Mouse (Mus musculus): ENCODE results near the gene Fancc. TPM values are rescaled to one million over a fixed set of nuclear protein-coding genes. Genes with fewer than 3 reads are reported as not detected.

Gene Fancc
- polyA plus RNA-seq, 1 experiment from 2014 or later, result 17.8 TPM

DNA sequence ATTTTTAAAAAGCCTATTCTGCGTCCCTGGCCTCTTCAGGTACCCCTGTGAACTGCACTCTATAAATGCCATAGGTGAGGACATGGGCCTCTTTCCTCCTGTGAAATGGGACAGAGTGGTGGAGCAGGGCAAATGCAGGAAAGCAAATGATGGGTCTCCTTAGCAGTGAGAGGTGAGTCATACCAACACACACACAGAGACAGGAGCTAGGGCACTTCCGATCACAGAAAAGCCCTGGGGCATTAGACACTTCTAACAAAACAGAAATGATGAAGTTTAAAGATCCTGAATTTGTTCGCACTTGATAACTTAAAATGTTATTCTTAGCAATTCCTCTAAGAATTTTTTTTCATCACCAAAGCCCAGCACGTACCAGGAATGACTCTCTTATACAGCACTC, 157.1 kb downstream of the Fancc start:
- no peak for ATAC-seq (ENCODE audit: insufficient read depth, low FRiP score, low read depth)
- 76% methylated on average over 4 of the region's 4 CpGs for WGBS
- H3K4me2 ChIP-seq, result no peak overlapping the region

DNA sequence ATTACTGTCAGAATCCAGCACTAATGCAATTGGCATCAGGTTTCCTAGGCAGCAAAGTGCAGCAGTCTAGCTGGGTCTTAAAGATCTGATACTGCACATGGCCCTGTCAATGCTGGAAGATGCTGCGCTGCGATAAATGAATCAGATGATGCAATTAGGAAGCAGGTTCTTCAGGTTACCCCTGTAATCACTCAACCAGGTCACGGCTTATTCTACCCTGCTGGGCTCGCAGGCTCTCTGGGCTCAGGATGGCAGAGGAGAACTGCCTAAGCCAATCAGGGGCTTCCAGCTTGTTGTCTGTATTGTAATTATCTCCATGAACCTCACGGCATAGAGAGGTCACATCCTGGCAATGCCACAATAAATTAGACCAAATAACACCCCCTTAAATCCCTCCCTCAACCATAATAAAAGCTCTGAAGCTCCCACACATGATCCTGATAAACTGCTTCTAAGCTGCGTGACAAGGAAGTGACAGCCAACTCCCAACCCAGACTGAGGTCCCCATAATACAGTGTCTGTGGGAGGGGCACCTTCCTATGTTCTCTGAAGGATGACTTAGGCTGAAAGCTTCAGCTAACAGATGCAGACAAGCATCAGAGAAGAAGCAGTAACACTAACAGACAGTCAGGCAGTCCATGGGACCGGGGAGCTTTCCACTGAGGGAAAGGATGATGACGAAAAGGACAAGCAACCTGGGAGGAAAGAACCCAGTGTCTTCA, 159.7 kb downstream of the Fancc start:
- Histone ChIP-seq H3K4me3 (replicated peaks) (no peak overlapping the region), H3K4me1 (0 out of 2 replicates have a peak, but pooled peaks cover 6% of the 10 kb centered on the region), H3K9me3 (no peaks in the 10 kb centered on the region), H3K27ac (no peak overlapping the region; the same call in 1 of the 2 replicates), H3K27me3 (replicated peaks) (no peaks in the 10 kb centered on the region), H3K36me3 (no peaks in the 10 kb centered on the region), H3K9ac (no peak overlapping the region), H3K4me2 (no peak overlapping the region)
- no peak for ATAC-seq (ENCODE audit: insufficient read depth, low FRiP score, low read depth)
- 64% methylated on average over 8 of the region's 8 CpGs for WGBS

More for the DNA sequence above, 157.1 kb downstream of the Fancc start:
- no peak overlapping the region for H3K4me3 ChIP-seq (replicated peaks)
- H3K9me3 ChIP-seq, result no peaks in the 10 kb centered on the region
- no peak overlapping the region for H3K27ac ChIP-seq
- H3K9ac ChIP-seq, result no peak overlapping the region
- no peaks in the 10 kb centered on the region for H3K27me3 ChIP-seq (replicated peaks)
- no peaks in the 10 kb centered on the region for H3K36me3 ChIP-seq
- H3K4me1 ChIP-seq, result 0 out of 2 replicates have a peak, but pooled peaks cover 6% of the 10 kb centered on the region

DNA sequence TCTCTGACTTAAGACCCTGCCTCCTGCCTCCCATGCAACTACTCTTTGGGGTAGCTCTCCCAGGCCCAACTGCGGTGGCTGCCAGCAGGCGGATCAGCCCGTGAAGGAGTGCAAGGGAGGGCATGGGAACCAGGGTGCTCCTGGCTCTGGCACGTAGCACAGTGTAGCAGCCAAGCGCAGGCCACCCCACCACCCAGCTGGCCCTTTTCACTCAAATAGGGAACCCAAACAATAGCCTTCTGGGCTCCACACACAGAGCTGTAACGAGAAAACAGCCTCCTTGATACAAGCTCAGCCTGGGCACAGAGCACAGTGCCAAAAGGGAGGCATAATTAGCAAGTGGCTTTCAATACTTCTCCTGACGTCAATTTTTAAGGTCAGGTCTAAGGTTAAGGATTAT, 160.7 kb downstream of the Fancc start:
- no peak overlapping the region for H3K4me2 ChIP-seq
- 0 out of 2 replicates have a peak, but pooled peaks have one; percentile 19 for ATAC-seq (ENCODE audit: insufficient read depth, low FRiP score, low read depth)

DNA sequence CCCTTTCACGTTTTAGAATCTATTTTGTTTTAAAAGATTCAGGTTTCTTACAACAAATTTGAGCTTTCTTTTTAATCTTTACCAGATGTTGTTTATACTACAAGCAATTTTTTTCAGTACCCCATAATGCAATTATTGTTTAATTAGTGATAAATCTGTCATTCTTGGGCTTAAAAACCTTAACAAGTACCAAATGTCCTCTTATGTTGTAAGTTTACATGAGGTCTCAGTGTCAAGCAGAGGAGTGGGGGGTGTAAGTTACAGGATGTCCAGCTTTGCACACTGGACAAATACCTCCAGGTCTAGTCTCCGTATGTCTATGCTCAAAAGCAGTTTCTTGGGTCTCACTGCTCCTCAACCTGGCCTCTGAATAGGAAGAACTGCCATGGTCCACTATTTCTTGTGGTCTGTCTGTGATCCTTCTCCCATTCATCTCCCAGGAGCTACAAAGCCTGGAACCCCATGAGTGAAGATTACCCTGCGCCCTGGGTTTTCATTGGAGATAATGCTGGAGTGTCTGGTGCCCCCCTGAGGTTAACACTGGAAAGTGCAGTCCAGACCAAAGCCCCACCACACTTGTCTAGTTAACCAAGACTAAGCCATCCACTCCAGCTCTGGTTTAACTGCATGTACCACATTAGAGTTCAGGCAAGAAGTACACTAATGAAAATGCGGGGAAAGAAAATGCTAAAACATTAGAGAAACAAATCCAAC, 161.5 kb downstream of the Fancc start:
- Histone ChIP-seq H3K4me2 (no peak overlapping the region), H3K9ac (no peak overlapping the region), H3K4me3 (replicated peaks) (no peak overlapping the region), H3K9me3 (no peaks in the 10 kb centered on the region), H3K4me1 (peaks cover 8% of the 10 kb centered on the region; the same call in 1 of the 2 replicates), H3K36me3 (no peaks in the 10 kb centered on the region), H3K27ac (peak overlapping the region; percentile 54), H3K27me3 (replicated peaks) (no peaks in the 10 kb centered on the region)
- WGBS, result 58% methylated on average over 4 of the region's 4 CpGs
- ATAC-seq (ENCODE audit: insufficient read depth, low FRiP score, low read depth), result no peak

More for the DNA sequence above, 160.7 kb downstream of the Fancc start:
- 63% methylated on average over 7 of the region's 7 CpGs for WGBS
- Histone ChIP-seq H3K36me3 (no peaks in the 10 kb centered on the region), H3K4me3 (replicated peaks) (no peak overlapping the region), H3K9ac (no peak overlapping the region), H3K27ac (peak overlapping the region; percentile 51), H3K27me3 (replicated peaks) (no peaks in the 10 kb centered on the region), H3K4me1 (0 out of 2 replicates have a peak, but pooled peaks cover 6% of the 10 kb centered on the region), H3K9me3 (no peaks in the 10 kb centered on the region)

DNA sequence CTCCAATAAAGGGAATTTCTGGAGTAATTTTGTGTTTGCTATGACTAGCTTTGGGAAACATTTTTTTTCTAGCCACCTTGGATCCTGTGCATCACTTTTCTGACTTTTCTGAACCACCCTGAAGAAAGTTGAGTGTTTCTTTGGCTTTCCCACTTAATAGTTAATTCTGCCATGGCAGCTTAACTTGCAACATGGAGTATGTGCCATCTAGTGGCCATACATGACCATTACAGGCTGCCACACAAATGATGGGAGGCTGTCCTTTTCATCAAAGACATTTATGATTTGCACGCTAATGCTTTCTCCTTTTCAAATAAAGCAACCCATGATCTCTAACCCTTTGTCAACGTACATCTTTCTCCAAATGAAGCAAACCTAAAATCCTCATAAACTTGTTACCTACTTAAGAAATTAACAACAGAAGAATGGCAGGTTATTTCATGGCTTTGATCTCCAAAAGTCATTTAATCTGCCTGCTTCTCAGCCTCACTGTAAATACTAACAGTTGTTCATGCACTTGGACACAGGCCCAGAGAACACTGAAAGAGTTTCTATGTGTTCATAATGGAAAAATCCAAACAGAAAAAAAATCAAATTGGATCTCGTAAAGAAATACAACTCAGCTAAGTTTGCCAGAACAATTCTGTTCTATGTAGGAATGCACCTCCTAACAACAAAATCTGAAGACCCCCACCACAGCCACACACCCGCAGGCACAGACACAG, 164.3 kb downstream of the Fancc start:
- H3K4me1 ChIP-seq, result peaks cover 8% of the 10 kb centered on the region; the same call in 1 of the 2 replicates
- 46% methylated on average over 4 of the region's 4 CpGs for WGBS
- H3K4me3 ChIP-seq (replicated peaks), result no peak overlapping the region
- H3K9me3 ChIP-seq, result no peaks in the 10 kb centered on the region
- H3K4me2 ChIP-seq, result no peak overlapping the region
- no peak overlapping the region for H3K27ac ChIP-seq
- ATAC-seq (ENCODE audit: insufficient read depth, low FRiP score, low read depth), result no peak
- no peak overlapping the region for H3K9ac ChIP-seq
- H3K36me3 ChIP-seq, result no peaks in the 10 kb centered on the region
- H3K27me3 ChIP-seq (replicated peaks), result no peaks in the 10 kb centered on the region

DNA sequence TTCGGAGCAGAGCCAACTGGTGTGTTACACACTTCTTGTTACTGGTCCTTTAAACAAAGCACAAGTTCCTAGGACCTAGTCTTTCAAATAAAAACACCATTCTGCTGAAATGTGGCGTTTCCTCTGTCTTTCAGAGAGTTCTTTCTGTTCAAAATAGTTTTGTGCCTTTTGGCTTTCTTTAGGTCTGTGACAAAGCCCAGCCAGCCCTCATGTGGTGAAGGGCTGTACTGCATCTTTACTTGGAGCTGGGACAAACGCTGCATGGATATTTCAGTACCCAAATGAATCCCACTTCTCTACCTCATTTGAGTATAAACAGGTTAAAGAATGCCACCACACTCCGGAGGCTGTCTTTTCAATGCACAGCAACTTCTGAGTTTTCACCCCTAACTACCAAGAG, 165.7 kb downstream of the Fancc start:
- H3K27me3 ChIP-seq (replicated peaks), result no peaks in the 10 kb centered on the region
- peaks cover 2% of the 10 kb centered on the region; the same call in 1 of the 2 replicates for H3K4me1 ChIP-seq
- WGBS, result 40% methylated on average over 4 of the region's 4 CpGs
- 0 out of 2 replicates have a peak overlapping the region, but pooled peaks have one; percentile 42 for H3K27ac ChIP-seq
- no peak overlapping the region for H3K4me2 ChIP-seq
- H3K9ac ChIP-seq, result no peak overlapping the region
- no peak; the same call in 1 of the 2 replicates for ATAC-seq (ENCODE audit: insufficient read depth, low FRiP score, low read depth)
- no peaks in the 10 kb centered on the region for H3K36me3 ChIP-seq
- no peaks in the 10 kb centered on the region for H3K9me3 ChIP-seq
- no peak overlapping the region for H3K4me3 ChIP-seq (replicated peaks)

DNA sequence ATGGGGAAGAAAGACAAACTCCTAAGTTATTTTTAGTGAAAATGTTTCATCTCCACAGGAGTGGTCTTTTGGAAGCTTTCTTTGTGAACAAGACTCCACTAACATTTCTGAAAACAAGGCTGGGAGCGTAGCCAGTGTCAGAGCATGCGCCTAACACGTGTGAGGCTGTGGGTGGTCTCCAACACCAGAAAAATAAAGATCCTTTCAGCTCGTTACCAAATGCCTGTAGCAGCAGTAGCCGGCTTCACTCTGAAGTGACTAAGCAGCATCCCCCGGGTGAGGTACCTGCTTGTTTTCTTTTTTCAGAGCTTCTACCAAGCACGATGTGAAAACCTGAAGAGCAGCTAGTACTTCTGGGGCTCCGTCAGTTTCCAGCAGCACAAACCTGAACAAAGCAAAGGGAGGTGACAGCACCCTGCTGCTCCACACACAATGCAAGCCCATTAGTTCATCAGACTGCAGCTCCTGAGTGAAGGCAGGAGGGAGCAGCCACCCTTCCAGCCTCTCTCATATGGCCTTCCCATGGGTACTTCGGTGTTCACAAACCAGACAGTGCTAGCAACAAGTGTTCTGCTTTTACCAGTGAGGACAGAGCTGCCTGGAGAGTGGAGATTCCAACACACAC, 166.7 kb downstream of the Fancc start:
- Histone ChIP-seq H3K4me1 (peaks cover 2% of the 10 kb centered on the region; the same call in 1 of the 2 replicates), H3K9ac (no peak overlapping the region), H3K9me3 (no peaks in the 10 kb centered on the region), H3K27ac (peak overlapping the region; percentile 44; the same call in 1 of the 2 replicates), H3K36me3 (no peaks in the 10 kb centered on the region), H3K4me3 (replicated peaks) (no peak overlapping the region), H3K27me3 (replicated peaks) (no peaks in the 10 kb centered on the region), H3K4me2 (no peak overlapping the region)
- WGBS, result 38% methylated on average over 9 of the region's 9 CpGs
- ATAC-seq (ENCODE audit: insufficient read depth, low FRiP score, low read depth), result no peak

DNA sequence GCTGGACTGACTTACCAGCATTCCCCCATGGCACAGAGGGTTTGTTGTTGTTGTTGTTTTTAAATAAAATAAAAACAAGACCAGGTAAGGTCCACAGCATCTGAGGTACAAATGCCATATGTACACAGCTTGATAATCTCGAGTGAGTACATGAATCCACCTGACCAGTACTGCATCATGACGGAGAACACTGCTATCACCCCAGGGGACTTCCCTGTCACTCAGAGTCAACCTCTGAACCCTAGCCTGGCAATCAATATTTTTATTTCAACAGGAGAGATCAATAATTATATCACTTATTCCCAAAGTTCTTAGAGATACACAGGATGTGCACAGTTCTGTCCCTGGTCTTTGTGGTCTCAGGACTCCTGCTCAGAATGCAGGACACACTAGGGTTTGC, 171.1 kb downstream of the Fancc start:
- Histone ChIP-seq H3K36me3 (no peaks in the 10 kb centered on the region), H3K4me1 (peaks cover 12% of the 10 kb centered on the region; the same call in 1 of the 2 replicates), H3K27ac (no peak overlapping the region), H3K4me3 (replicated peaks) (no peak overlapping the region), H3K27me3 (replicated peaks) (no peaks in the 10 kb centered on the region), H3K9me3 (no peaks in the 10 kb centered on the region), H3K4me2 (no peak overlapping the region), H3K9ac (no peak overlapping the region)
- no peak for ATAC-seq (ENCODE audit: insufficient read depth, low FRiP score, low read depth)
- WGBS, result 69% methylated on average over 2 of the region's 2 CpGs

DNA sequence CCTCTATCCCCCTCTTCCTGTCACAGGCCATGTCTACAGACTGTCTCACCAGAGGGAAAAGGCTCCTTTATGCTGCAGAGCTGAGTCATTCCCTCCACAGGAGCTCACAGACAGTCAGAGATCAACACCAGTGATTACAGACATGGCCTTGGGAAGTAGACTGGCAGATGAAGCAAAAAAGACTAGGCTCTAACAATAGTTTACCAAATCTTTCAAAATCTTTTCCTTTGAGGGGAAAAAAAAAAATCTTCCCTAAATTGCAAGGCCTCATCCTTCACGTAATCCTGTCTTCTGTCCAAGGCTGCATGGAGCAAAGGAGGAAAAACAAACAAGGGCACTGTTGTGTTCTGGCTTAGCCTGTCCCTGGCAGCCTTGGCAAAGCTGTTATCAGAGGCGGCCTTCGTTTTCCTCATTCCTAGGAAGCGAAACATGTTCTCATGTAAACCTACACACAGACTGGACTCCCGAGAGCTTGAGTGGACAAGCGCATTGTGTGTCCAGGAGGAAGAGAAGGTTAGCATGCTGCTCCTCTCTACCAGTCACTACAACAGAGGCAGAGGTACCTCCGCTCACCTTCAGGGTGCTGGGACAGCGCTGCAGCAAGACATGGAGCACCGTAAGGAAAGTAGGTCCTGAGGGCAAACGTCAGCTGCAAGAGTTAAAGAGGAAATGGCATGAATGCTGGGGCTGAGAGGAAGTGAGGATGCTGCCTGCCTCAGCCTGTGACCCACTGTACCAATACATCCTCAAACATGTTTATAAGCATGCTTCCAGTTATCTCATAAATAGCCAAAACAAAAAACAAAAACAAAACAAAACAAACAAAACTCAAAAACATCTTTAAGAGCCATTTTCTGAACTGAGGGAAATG, 171.9 kb downstream of the Fancc start:
- Histone ChIP-seq H3K36me3 (no peaks in the 10 kb centered on the region), H3K4me1 (peaks cover 12% of the 10 kb centered on the region; the same call in 1 of the 2 replicates), H3K9me3 (no peaks in the 10 kb centered on the region), H3K4me2 (no peak overlapping the region), H3K27ac (peak overlapping the region; percentile 50), H3K4me3 (replicated peaks) (no peak overlapping the region), H3K27me3 (replicated peaks) (no peaks in the 10 kb centered on the region), H3K9ac (no peak overlapping the region)
- ATAC-seq (ENCODE audit: insufficient read depth, low FRiP score, low read depth), result no peak
- WGBS, result 62% methylated on average over 10 of the region's 10 CpGs

DNA sequence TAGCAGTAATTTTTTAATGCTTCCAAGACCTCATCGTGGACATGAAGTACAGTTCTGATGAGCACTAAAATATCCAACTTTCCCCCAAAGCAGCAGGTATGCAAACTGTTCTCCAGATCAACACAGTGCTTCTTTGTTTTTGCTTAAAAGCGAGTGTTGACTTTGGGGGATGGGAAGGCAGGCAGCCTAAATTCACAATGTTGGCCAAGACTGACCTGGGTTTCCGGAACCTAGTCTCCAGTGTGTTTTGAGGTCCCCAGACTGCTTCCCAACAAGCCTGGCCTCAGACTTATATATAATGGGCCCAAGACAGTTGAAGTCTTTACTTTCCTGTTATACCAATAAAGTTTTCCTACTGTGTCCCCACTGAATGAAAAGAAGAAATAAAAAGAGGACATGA, 172.8 kb downstream of the Fancc start:
- no peak overlapping the region for H3K9ac ChIP-seq
- ATAC-seq (ENCODE audit: insufficient read depth, low FRiP score, low read depth), result no peak
- no peak overlapping the region for H3K4me3 ChIP-seq (replicated peaks)
- peak overlapping the region; percentile 50 for H3K27ac ChIP-seq
- WGBS, result 61% methylated on average over 3 of the region's 3 CpGs
- H3K4me2 ChIP-seq, result no peak overlapping the region
- H3K27me3 ChIP-seq (replicated peaks), result no peaks in the 10 kb centered on the region
- H3K9me3 ChIP-seq, result no peaks in the 10 kb centered on the region
- H3K4me1 ChIP-seq, result peaks cover 12% of the 10 kb centered on the region; the same call in 1 of the 2 replicates
- no peaks in the 10 kb centered on the region for H3K36me3 ChIP-seq
